Mouse (Mus musculus) R1 (cell line): Measurements from ENCODE around the gene Sorbs2.

Experiments used
- DNase-seq: peaks from one replicate; pipeline ENCODE4 v3.0.0-alpha.2; 2018; ENCODE audit warnings: low read depth, low spot score

Sorbs2 gene

GRCm38 (mm10) chr8:45677854-45678241 is 170.3 kb downstream of the Sorbs2 start:
- DNase-seq = no peak

GRCm38 (mm10) chr8:45681171-45681570 is 173.6 kb downstream of the Sorbs2 start:
- no peak for DNase-seq

- no peak for DNase-seq
Observed at GRCm38 (mm10) chr8:45682845-45683383, 175.3 kb downstream of the Sorbs2 start.

GRCm38 (mm10) chr8:45687942-45688695 is 180.5 kb downstream of the Sorbs2 start:
- no peak for DNase-seq

GRCm38 (mm10) chr8:45689611-45690207 is 182.1 kb downstream of the Sorbs2 start:
- no peak for DNase-seq

GRCm38 (mm10) chr8:45700100-45700499 is 192.5 kb downstream of the Sorbs2 start:
- DNase-seq = no peak

- DNase-seq = peak; percentile 5
Observed at GRCm38 (mm10) chr8:45703700-45704101, 196.1 kb downstream of the Sorbs2 start.

- DNase-seq = no peak
Observed at GRCm38 (mm10) chr8:45709098-45709497, 201.5 kb downstream of the Sorbs2 start.

- no peak for DNase-seq
Observed at GRCm38 (mm10) chr8:45709734-45710133, 202.1 kb downstream of the Sorbs2 start.

GRCm38 (mm10) chr8:45712610-45713009 is 205.0 kb downstream of the Sorbs2 start:
- DNase-seq = no peak

GRCm38 (mm10) chr8:45714806-45715205 is 207.2 kb downstream of the Sorbs2 start:
- DNase-seq = no peak

- no peak for DNase-seq
Observed at GRCm38 (mm10) chr8:45715330-45716027, 207.9 kb downstream of the Sorbs2 start.

GRCm38 (mm10) chr8:45719776-45720175 is 212.2 kb downstream of the Sorbs2 start:
- DNase-seq = no peak

- DNase-seq = no peak
Observed at GRCm38 (mm10) chr8:45724204-45724603, 216.6 kb downstream of the Sorbs2 start.

- DNase-seq = no peak
Observed at GRCm38 (mm10) chr8:45725321-45725720, 217.7 kb downstream of the Sorbs2 start.

GRCm38 (mm10) chr8:45729850-45730382 is 222.3 kb downstream of the Sorbs2 start:
- no peak for DNase-seq

- no peak for DNase-seq
Observed at GRCm38 (mm10) chr8:45730795-45731194, 223.2 kb downstream of the Sorbs2 start.

GRCm38 (mm10) chr8:45734071-45734470 is 226.5 kb downstream of the Sorbs2 start:
- DNase-seq = peak; percentile 4

GRCm38 (mm10) chr8:45737266-45737665 is 229.7 kb downstream of the Sorbs2 start:
- peak; percentile 3 for DNase-seq

GRCm38 (mm10) chr8:45743326-45743725 is 235.7 kb downstream of the Sorbs2 start:
- DNase-seq = no peak

- no peak for DNase-seq
Observed at GRCm38 (mm10) chr8:45743739-45744138, 236.2 kb downstream of the Sorbs2 start.
